In the genomic region with DNA sequence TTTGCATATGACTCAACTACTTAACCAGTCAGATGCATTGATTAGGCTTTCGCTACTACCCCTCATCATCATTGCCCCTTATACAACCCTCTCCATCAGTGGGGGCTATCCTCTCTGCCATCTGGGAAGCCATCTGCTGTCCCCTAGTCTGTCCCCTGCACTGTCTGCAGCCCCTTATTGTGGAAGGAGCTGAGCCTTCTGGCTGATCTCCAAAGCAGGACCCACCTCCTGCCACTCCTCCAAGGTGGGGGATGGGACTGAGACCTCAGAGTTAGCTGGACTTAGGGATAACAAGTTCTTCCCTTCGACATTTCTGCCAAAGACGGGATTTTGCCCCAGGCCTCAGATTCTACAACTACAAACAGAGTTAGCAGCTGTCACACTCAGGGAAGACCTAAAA, we compare ENCODE assay signal across 21 mouse cellular contexts. TPM values are rescaled to one million over a fixed set of nuclear protein-coding genes. Genes with fewer than 3 reads are reported as not detected.
DNase-seq lines count a peak whose midpoint lies in the region; ATAC-seq and TF ChIP-seq lines count a peak whose summit lies in the region.
"Had no signal": no experiment of that assay in that cellular context is flagged by ENCODE, and none has a peak within 500 bp of the region (broad histone marks: within the 10 kb centered on the region; RNA-seq: fewer than 3 reads in every experiment).

No protein-coding gene starts in this region.

- H3K4me3 ChIP-seq in forebrain, embryonic 13.5 days, result no peak overlapping the region
- no peak overlapping the region for H3K4me3 ChIP-seq in forebrain, embryonic 11.5 days (ENCODE audit: low read depth, low read length)
- H3K4me3 ChIP-seq in hindbrain, embryonic 10.5 days, result no peak overlapping the region
- H3K4me3 ChIP-seq in hindbrain, embryonic 14.5 days (replicated peaks; ENCODE audit: low read length), result no peak overlapping the region
- H3K4me3 ChIP-seq in midbrain, embryonic 16.5 days (ENCODE audit: low read depth, low read length), result no peak overlapping the region
- H3K4me3 ChIP-seq in midbrain, postnatal 0 days (ENCODE audit: low read depth, low read length), result no peak overlapping the region
- H3K4me3 ChIP-seq in hindbrain, embryonic 16.5 days (ENCODE audit: low read length), result no peak overlapping the region
- H3K4me3 ChIP-seq: hindbrain, embryonic 15.5 days; megakaryocyte, embryonic 14.5 days had no signal

- H3K4me2 ChIP-seq in forebrain, embryonic 13.5 days, result no peak overlapping the region
- H3K4me2 ChIP-seq in forebrain, embryonic 11.5 days (ENCODE audit: low read depth, low read length, severe bottlenecking), result no peak overlapping the region
- no peak overlapping the region for H3K4me2 ChIP-seq in hindbrain, embryonic 14.5 days (replicated peaks)
- no peak overlapping the region for H3K4me2 ChIP-seq in midbrain, embryonic 16.5 days (ENCODE audit: low read length)
- no peak overlapping the region for H3K4me2 ChIP-seq in midbrain, postnatal 0 days (ENCODE audit: low read depth, low read length, poor library complexity, severe bottlenecking)
- no peak overlapping the region for H3K4me2 ChIP-seq in hindbrain, embryonic 16.5 days (ENCODE audit: low read length)
- H3K4me2 ChIP-seq: hindbrain, embryonic 15.5 days; liver, embryonic 11.5 days had no signal

- TF ChIP-seq CTCF in midbrain, postnatal 0 days (IDR thresholded peaks at IDR 0.05), result no peak

- no peaks in the 10 kb centered on the region for H3K9me3 ChIP-seq in forebrain, embryonic 13.5 days (replicated peaks)
- no peaks in the 10 kb centered on the region for H3K9me3 ChIP-seq in forebrain, embryonic 11.5 days (ENCODE audit: control insufficient read depth, low read length)
- H3K9me3 ChIP-seq in hindbrain, embryonic 10.5 days, result no peaks in the 10 kb centered on the region
- H3K9me3 ChIP-seq in hindbrain, embryonic 14.5 days (ENCODE audit: control insufficient read depth, low read length), result no peaks in the 10 kb centered on the region
- H3K9me3 ChIP-seq in midbrain, embryonic 16.5 days (replicated peaks; ENCODE audit: control insufficient read depth, low read length, poor library complexity, severe bottlenecking), result no peaks in the 10 kb centered on the region
- no peaks in the 10 kb centered on the region for H3K9me3 ChIP-seq in midbrain, postnatal 0 days (ENCODE audit: low read length)
- peaks cover 3% of the 10 kb centered on the region; the same call in 1 of the 2 replicates for H3K9me3 ChIP-seq in hindbrain, embryonic 16.5 days (ENCODE audit: control insufficient read depth, low read length)
- H3K9me3 ChIP-seq: hindbrain, embryonic 15.5 days had no signal

- 55% methylated on average over 3 of the region's 3 CpGs for WGBS in forebrain, embryonic 13.5 days
- 61% methylated on average over 3 of the region's 3 CpGs for WGBS in forebrain, embryonic 11.5 days
- WGBS in hindbrain, embryonic 10.5 days, result 67% methylated on average over 3 of the region's 3 CpGs
- WGBS in hindbrain, embryonic 14.5 days, result 43% methylated on average over 3 of the region's 3 CpGs
- WGBS in midbrain, embryonic 16.5 days, result 51% methylated on average over 3 of the region's 3 CpGs
- 57% methylated on average over 3 of the region's 3 CpGs for WGBS in midbrain, postnatal 0 days
- 58% methylated on average over 3 of the region's 3 CpGs for WGBS in hindbrain, embryonic 16.5 days

- H3K4me1 ChIP-seq in forebrain, embryonic 13.5 days, result peaks cover 29% of the 10 kb centered on the region
- H3K4me1 ChIP-seq in forebrain, embryonic 11.5 days (replicated peaks; ENCODE audit: control insufficient read depth, insufficient read depth, low read length), result no peaks in the 10 kb centered on the region
- H3K4me1 ChIP-seq in hindbrain, embryonic 10.5 days (replicated peaks), result peaks cover 52% of the 10 kb centered on the region
- H3K4me1 ChIP-seq in hindbrain, embryonic 14.5 days (replicated peaks; ENCODE audit: control insufficient read depth, insufficient read depth, low read length), result peaks cover 19% of the 10 kb centered on the region
- peaks cover 14% of the 10 kb centered on the region for H3K4me1 ChIP-seq in midbrain, embryonic 16.5 days (ENCODE audit: control insufficient read depth, insufficient read depth, low read length)
- H3K4me1 ChIP-seq in midbrain, postnatal 0 days (ENCODE audit: insufficient read depth, low read length), result peaks cover 15% of the 10 kb centered on the region; the same call in 1 of the 2 replicates
- peaks cover 22% of the 10 kb centered on the region for H3K4me1 ChIP-seq in hindbrain, embryonic 16.5 days (ENCODE audit: control insufficient read depth, insufficient read depth, low read depth, low read length)
- H3K4me1 ChIP-seq: megakaryocyte, embryonic 14.5 days had no signal

- H3K9ac ChIP-seq in forebrain, embryonic 13.5 days, result no peak overlapping the region
- no peak overlapping the region for H3K9ac ChIP-seq in forebrain, embryonic 11.5 days (ENCODE audit: low read length)
- H3K9ac ChIP-seq in hindbrain, embryonic 14.5 days, result no peak overlapping the region
- H3K9ac ChIP-seq in midbrain, embryonic 16.5 days (ENCODE audit: low read depth, low read length), result no peak overlapping the region
- H3K9ac ChIP-seq in midbrain, postnatal 0 days (replicated peaks; ENCODE audit: low read length, poor library complexity, severe bottlenecking), result no peak overlapping the region
- no peak overlapping the region for H3K9ac ChIP-seq in hindbrain, embryonic 16.5 days (ENCODE audit: low read depth, low read length)
- H3K9ac ChIP-seq: hindbrain, embryonic 15.5 days had no signal

- ATAC-seq in forebrain, embryonic 13.5 days, result 0 out of 2 replicates have a peak, but pooled peaks have one; percentile 46
- ATAC-seq in forebrain, embryonic 11.5 days (replicated peaks; ENCODE audit: low FRiP score), result no peak
- ATAC-seq in hindbrain, embryonic 14.5 days (ENCODE audit: low FRiP score), result no peak
- ATAC-seq in midbrain, embryonic 16.5 days, result peak; percentile 49; the same call in 1 of the 2 replicates
- ATAC-seq in midbrain, postnatal 0 days (ENCODE audit: low FRiP score), result no peak
- ATAC-seq in hindbrain, embryonic 16.5 days, result peak; percentile 40; the same call in 1 of the 2 replicates

- H3K36me3 ChIP-seq in forebrain, embryonic 13.5 days (ENCODE audit: poor library complexity, severe bottlenecking), result no peaks in the 10 kb centered on the region
- H3K36me3 ChIP-seq in forebrain, embryonic 11.5 days (ENCODE audit: control insufficient read depth, insufficient read depth, low read length), result no peaks in the 10 kb centered on the region
- H3K36me3 ChIP-seq in hindbrain, embryonic 10.5 days, result no peaks in the 10 kb centered on the region
- H3K36me3 ChIP-seq in hindbrain, embryonic 14.5 days (replicated peaks; ENCODE audit: control insufficient read depth, insufficient read depth), result no peaks in the 10 kb centered on the region
- H3K36me3 ChIP-seq in midbrain, embryonic 16.5 days (ENCODE audit: control insufficient read depth, insufficient read depth, low read length), result no peaks in the 10 kb centered on the region
- no peaks in the 10 kb centered on the region for H3K36me3 ChIP-seq in midbrain, postnatal 0 days (ENCODE audit: insufficient read depth, low read length)
- no peaks in the 10 kb centered on the region for H3K36me3 ChIP-seq in hindbrain, embryonic 16.5 days (ENCODE audit: control insufficient read depth, insufficient read depth, low read length)
- H3K36me3 ChIP-seq: hindbrain, embryonic 15.5 days had no signal

- DNase-seq in forebrain, embryonic 11.5 days (ENCODE audit: low spot score), result no peak
- no peak for DNase-seq in hindbrain, embryonic 10.5 days (ENCODE audit: low spot score)
- DNase-seq in hindbrain, embryonic 14.5 days (ENCODE audit: low spot score), result no peak
- no peak for DNase-seq in midbrain, postnatal 0 days (ENCODE audit: low spot score)
- no peak for DNase-seq in embryo, embryonic 11 days
- DNase-seq: cerebellum, adult 8-10 months; gastrocnemius, postnatal 14 days; right cerebral cortex, adult 18-20 months; thymus, postnatal 36 days had no signal

- no peak overlapping the region for H3K27ac ChIP-seq in forebrain, embryonic 13.5 days
- H3K27ac ChIP-seq in forebrain, embryonic 11.5 days (ENCODE audit: low read depth, low read length), result no peak overlapping the region
- H3K27ac ChIP-seq in hindbrain, embryonic 10.5 days, result peak overlapping the region; percentile 78; the same call in 1 of the 2 replicates
- no peak overlapping the region for H3K27ac ChIP-seq in hindbrain, embryonic 14.5 days
- no peak overlapping the region for H3K27ac ChIP-seq in midbrain, embryonic 16.5 days (ENCODE audit: low read length)
- no peak overlapping the region for H3K27ac ChIP-seq in midbrain, postnatal 0 days (ENCODE audit: low read depth, low read length)
- no peak overlapping the region for H3K27ac ChIP-seq in hindbrain, embryonic 16.5 days (ENCODE audit: low read depth, low read length)
- H3K27ac ChIP-seq: stomach, postnatal 0 days had no signal

- no peaks in the 10 kb centered on the region for H3K27me3 ChIP-seq in forebrain, embryonic 13.5 days
- no peaks in the 10 kb centered on the region for H3K27me3 ChIP-seq in forebrain, embryonic 11.5 days (ENCODE audit: control insufficient read depth, insufficient read depth, low read length)
- no peaks in the 10 kb centered on the region for H3K27me3 ChIP-seq in hindbrain, embryonic 10.5 days (ENCODE audit: insufficient read depth, poor library complexity, severe bottlenecking)
- no peaks in the 10 kb centered on the region for H3K27me3 ChIP-seq in hindbrain, embryonic 14.5 days (ENCODE audit: control insufficient read depth, insufficient read depth, low read length)
- no peaks in the 10 kb centered on the region for H3K27me3 ChIP-seq in midbrain, embryonic 16.5 days (ENCODE audit: control insufficient read depth, insufficient read depth, low read depth, low read length)
- no peaks in the 10 kb centered on the region for H3K27me3 ChIP-seq in midbrain, postnatal 0 days (ENCODE audit: insufficient read depth, low read length)
- H3K27me3 ChIP-seq in hindbrain, embryonic 16.5 days (replicated peaks; ENCODE audit: control insufficient read depth, insufficient read depth, low read length), result no peaks in the 10 kb centered on the region
- H3K27me3 ChIP-seq: hindbrain, embryonic 15.5 days had no signal

RNA-seq across cellular contexts. Expression of a gene that starts 45.1 kb away (rescaled TPM):
- not detected in 2 replicates for polyA plus RNA-seq in forebrain, embryonic 13.5 days (2015; fragmentation: Nextera tagmentation; extraction: Ambion mirVana)
- polyA plus RNA-seq in forebrain, embryonic 11.5 days (2014; fragmentation: Nextera tagmentation; extraction: Ambion mirVana), result not detected in 2 replicates
- 0.16 TPM in 1 of 2 replicates, not detected in the other for polyA plus RNA-seq in hindbrain, embryonic 10.5 days (2016; fragmentation: Nextera tagmentation; extraction: Ambion mirVana)
- polyA plus RNA-seq in hindbrain, embryonic 14.5 days (2014; fragmentation: Nextera tagmentation; extraction: Ambion mirVana), result not detected in 2 replicates
- polyA plus RNA-seq in midbrain, embryonic 16.5 days (2015; fragmentation: Nextera tagmentation; extraction: Ambion mirVana), result not detected in 2 replicates
- total RNA-seq in midbrain, postnatal 0 days (2014; rRNA removed), result not detected in 2 replicates
- not detected in 2 replicates for polyA plus RNA-seq in midbrain, postnatal 0 days (2015; fragmentation: Nextera tagmentation; extraction: Ambion mirVana)
- polyA plus RNA-seq in hindbrain, embryonic 16.5 days (2015; fragmentation: Nextera tagmentation; extraction: Ambion mirVana), result not detected in 2 replicates
- total RNA-seq: gastrocnemius, postnatal 14 days; left cerebral cortex, postnatal 14 days had no signal
- polyA plus RNA-seq: hindbrain, embryonic 15.5 days; kidney, embryonic 14.5 days; lung, postnatal 0 days; neural tube, embryonic 14.5 days; spleen, adult 2 months had no signal

Comparison
In these comparisons a context has a peak if more than half of its experiments do, and no peak if none do; other contexts are left out.
1. ATAC-seq: peak in forebrain, embryonic 13.5 days (single experiment), midbrain, embryonic 16.5 days (single experiment) and hindbrain, embryonic 16.5 days (single experiment); none in forebrain, embryonic 11.5 days (single experiment), hindbrain, embryonic 14.5 days (single experiment) and midbrain, postnatal 0 days (single experiment).